Mouse (Mus musculus): Measurements from ENCODE around the gene Phf1. TPM values are rescaled to one million over a fixed set of nuclear protein-coding genes. Genes with fewer than 3 reads are reported as not detected.

Gene Phf1
- polyA plus RNA-seq, 1 experiment from 2014 or later: 2.5 TPM

- 50% methylated on average over 16 of the region's 16 CpGs for WGBS (ENCODE audit: insufficient replicate concordance)
- H3K4me1 ChIP-seq (ENCODE audit: insufficient read depth): peaks cover 36% of the 10 kb centered on the region
- H3K4me2 ChIP-seq (ENCODE audit: low read depth, low read length): peak overlapping the region; percentile 95
- TF ChIP-seq EP300 (IDR thresholded peaks at IDR 0.05; ENCODE audit: low read depth) (no peak), CTCF (IDR thresholded peaks at IDR 0.05; ENCODE audit: low read depth) (no peak)
- peak overlapping the region; percentile 74 for H3K9ac ChIP-seq (replicated peaks)
- H3K27me3 ChIP-seq (ENCODE audit: insufficient read depth, low read length): no peaks in the 10 kb centered on the region
- peak overlapping the region; percentile 82 for H3K27ac ChIP-seq (ENCODE audit: low read depth)
- peak overlapping the region; percentile 69 for H3K4me3 ChIP-seq (ENCODE audit: low read depth, low read length)
- H3K36me3 ChIP-seq (replicated peaks; ENCODE audit: insufficient read depth, low read length): peaks cover 20% of the 10 kb centered on the region
- DNase-seq (peak; percentile 21), ATAC-seq (no peak)
- no peaks in the 10 kb centered on the region for H3K9me3 ChIP-seq (ENCODE audit: low read length)
Measured at GRCm38 (mm10) chr17:26937883-26938695, 5.2 kb downstream of the Phf1 start.

- peaks cover 20% of the 10 kb centered on the region for H3K36me3 ChIP-seq (replicated peaks; ENCODE audit: insufficient read depth, low read length)
- peak overlapping the region; percentile 82 for H3K27ac ChIP-seq (ENCODE audit: low read depth)
- TF ChIP-seq EP300 (IDR thresholded peaks at IDR 0.05; ENCODE audit: low read depth) (no peak), CTCF (IDR thresholded peaks at IDR 0.05; ENCODE audit: low read depth) (no peak)
- peaks cover 29% of the 10 kb centered on the region for H3K4me1 ChIP-seq (ENCODE audit: insufficient read depth)
- H3K4me3 ChIP-seq (ENCODE audit: low read depth, low read length): peak overlapping the region; percentile 69
- 0 out of 2 replicates have a peak, but pooled peaks have one; percentile 0 for ATAC-seq
- no peaks in the 10 kb centered on the region for H3K27me3 ChIP-seq (ENCODE audit: insufficient read depth, low read length)
- no peak for DNase-seq
- WGBS (ENCODE audit: insufficient replicate concordance): under 1% methylated on average over 21 of the region's 22 CpGs
- peak overlapping the region; percentile 95 for H3K4me2 ChIP-seq (ENCODE audit: low read depth, low read length)
- no peaks in the 10 kb centered on the region for H3K9me3 ChIP-seq (ENCODE audit: low read length)
- H3K9ac ChIP-seq (replicated peaks): peak overlapping the region; percentile 74
Measured at GRCm38 (mm10) chr17:26938731-26939130, 5.9 kb downstream of the Phf1 start.

- Histone ChIP-seq H3K27ac (ENCODE audit: low read depth) (peak within 1 kb of the TSS; percentile 97), H3K4me1 (ENCODE audit: insufficient read depth) (peaks cover 25% of the 10 kb centered on the region), H3K4me3 (ENCODE audit: low read depth, low read length) (peak within 1 kb of the TSS; percentile 69), H3K27me3 (ENCODE audit: insufficient read depth, low read length) (no peaks in the 10 kb centered on the region), H3K9ac (replicated peaks) (peak within 1 kb of the TSS; percentile 82), H3K36me3 (replicated peaks; ENCODE audit: insufficient read depth, low read length) (peaks cover 20% of the 10 kb centered on the region), H3K4me2 (ENCODE audit: low read depth, low read length) (peak within 1 kb of the TSS; percentile 95), H3K9me3 (ENCODE audit: low read length) (no peaks in the 10 kb centered on the region)
- WGBS (ENCODE audit: insufficient replicate concordance): under 1% methylated on average over 70 of the region's 70 CpGs
- ATAC-seq (peak; percentile 96), DNase-seq (peak; percentile 100)
- no peak for TF ChIP-seq EP300 (IDR thresholded peaks at IDR 0.05; ENCODE audit: low read depth)
- no peak for TF ChIP-seq CTCF (IDR thresholded peaks at IDR 0.05; ENCODE audit: low read depth)
Measured at GRCm38 (mm10) chr17:26939178-26939972, 6.5 kb downstream of the Phf1 start, which contains the start of gene Cuta. Cuta (minus strand) TSS chr17:26939569.

- no peaks in the 10 kb centered on the region for H3K27me3 ChIP-seq (ENCODE audit: insufficient read depth, low read length)
- TF ChIP-seq CTCF (IDR thresholded peaks at IDR 0.05; ENCODE audit: low read depth) (0 out of 2 replicates have a peak, but pooled peaks have one; percentile 3), EP300 (IDR thresholded peaks at IDR 0.05; ENCODE audit: low read depth) (no peak)
- H3K4me3 ChIP-seq (ENCODE audit: low read depth, low read length): peak overlapping the region; percentile 57
- no peaks in the 10 kb centered on the region for H3K9me3 ChIP-seq (ENCODE audit: low read length)
- WGBS (ENCODE audit: insufficient replicate concordance): 5% methylated on average over 3 of the region's 3 CpGs
- peaks cover 25% of the 10 kb centered on the region for H3K4me1 ChIP-seq (ENCODE audit: insufficient read depth)
- peak overlapping the region; percentile 91 for H3K4me2 ChIP-seq (ENCODE audit: low read depth, low read length)
- ATAC-seq (no peak), DNase-seq (no peak)
- H3K27ac ChIP-seq (ENCODE audit: low read depth): peak overlapping the region; percentile 97
- peak overlapping the region; percentile 82 for H3K9ac ChIP-seq (replicated peaks)
- peaks cover 15% of the 10 kb centered on the region for H3K36me3 ChIP-seq (replicated peaks; ENCODE audit: insufficient read depth, low read length)
Measured at GRCm38 (mm10) chr17:26939973-26940300, 7.1 kb downstream of the Phf1 start.

- Histone ChIP-seq H3K4me1 (ENCODE audit: insufficient read depth) (peaks cover 29% of the 10 kb centered on the region), H3K9ac (replicated peaks) (peak within 1 kb of the TSS; percentile 82), H3K9me3 (ENCODE audit: low read length) (no peaks in the 10 kb centered on the region), H3K4me3 (ENCODE audit: low read depth, low read length) (peak within 1 kb of the TSS; percentile 57), H3K27ac (ENCODE audit: low read depth) (peak within 1 kb of the TSS; percentile 97), H3K27me3 (ENCODE audit: insufficient read depth, low read length) (no peaks in the 10 kb centered on the region), H3K36me3 (replicated peaks; ENCODE audit: insufficient read depth, low read length) (peaks cover 8% of the 10 kb centered on the region; the same call in 1 of the 2 replicates), H3K4me2 (ENCODE audit: low read depth, low read length) (peak within 1 kb of the TSS; percentile 91)
- TF ChIP-seq EP300 (IDR thresholded peaks at IDR 0.05; ENCODE audit: low read depth) (no peak), CTCF (IDR thresholded peaks at IDR 0.05; ENCODE audit: low read depth) (no peak)
- ATAC-seq: no peak
- peak; percentile 40 for DNase-seq
- WGBS (ENCODE audit: insufficient replicate concordance): 8% methylated on average over 20 of the region's 24 CpGs
Measured at GRCm38 (mm10) chr17:26941031-26941789, 8.4 kb downstream of the Phf1 start, which contains the start of gene Syngap1. Syngap1 (plus strand) TSS chr17:26941253.

Data from liver, postnatal 0 days (tissue).